Mouse (Mus musculus): ENCODE results near the gene Crtc1.

Gene Crtc1

GRCm38 (mm10) chr8:70462516-70462813 is 23.1 kb upstream of the Crtc1 start:
- DNase-seq (ENCODE audit: low spot score in 2 of 2) = no peak

GRCm38 (mm10) chr8:70461765-70462515 is 22.6 kb upstream of the Crtc1 start:
- DNase-seq (ENCODE audit: low spot score in 2 of 2) = no peak

GRCm38 (mm10) chr8:70460606-70461005 is 21.2 kb upstream of the Crtc1 start:
- DNase-seq (ENCODE audit: low spot score in 2 of 2) = no peak

- no peak for DNase-seq (ENCODE audit: low spot score in 2 of 2)
Measured at GRCm38 (mm10) chr8:70460199-70460598, 20.8 kb upstream of the Crtc1 start.

GRCm38 (mm10) chr8:70459636-70460035 is 20.3 kb upstream of the Crtc1 start:
- DNase-seq (ENCODE audit: low spot score in 2 of 2) = no peak

GRCm38 (mm10) chr8:70458462-70458861 is 19.1 kb upstream of the Crtc1 start:
- no peak for DNase-seq (ENCODE audit: low spot score in 2 of 2)

- DNase-seq (ENCODE audit: low spot score in 2 of 2) = no peak
Measured at GRCm38 (mm10) chr8:70457882-70458281, 18.5 kb upstream of the Crtc1 start.

- DNase-seq (ENCODE audit: low spot score in 2 of 2) = no peak
Measured at GRCm38 (mm10) chr8:70456996-70457395, 17.6 kb upstream of the Crtc1 start.

- no peak for DNase-seq (ENCODE audit: low spot score in 2 of 2)
Measured at GRCm38 (mm10) chr8:70453852-70454251, 14.5 kb upstream of the Crtc1 start.

GRCm38 (mm10) chr8:70452196-70452966 is 13.0 kb upstream of the Crtc1 start:
- no peak for DNase-seq (ENCODE audit: low spot score in 2 of 2)

- DNase-seq (ENCODE audit: low spot score in 2 of 2) = no peak
Measured at GRCm38 (mm10) chr8:70447639-70448420, 8.5 kb upstream of the Crtc1 start.

- no peak for DNase-seq (ENCODE audit: low spot score in 2 of 2)
Measured at GRCm38 (mm10) chr8:70445988-70446387, 6.6 kb upstream of the Crtc1 start.

- DNase-seq (ENCODE audit: low spot score in 2 of 2) = no peak
Measured at GRCm38 (mm10) chr8:70443326-70443725, 3.9 kb upstream of the Crtc1 start.

- DNase-seq (ENCODE audit: low spot score in 2 of 2) = no peak
Measured at GRCm38 (mm10) chr8:70441565-70441964, 2.2 kb upstream of the Crtc1 start.

- no peak for DNase-seq (ENCODE audit: low spot score in 2 of 2)
Measured at GRCm38 (mm10) chr8:70440246-70440645, 867 bp upstream of the Crtc1 start.

GRCm38 (mm10) chr8:70439848-70440179 is 435 bp upstream of the Crtc1 start:
- no peak for DNase-seq (ENCODE audit: low spot score in 2 of 2)

GRCm38 (mm10) chr8:70438423-70438822 is 956 bp downstream of the Crtc1 start:
- no peak for DNase-seq (ENCODE audit: low spot score in 2 of 2)

- no peak for DNase-seq (ENCODE audit: low spot score in 2 of 2)
Measured at GRCm38 (mm10) chr8:70435156-70435555, 4.2 kb downstream of the Crtc1 start.

GRCm38 (mm10) chr8:70432991-70433536 is 6.3 kb downstream of the Crtc1 start:
- DNase-seq (ENCODE audit: low spot score in 2 of 2) = no peak

GRCm38 (mm10) chr8:70431213-70431612 is 8.2 kb downstream of the Crtc1 start:
- no peak for DNase-seq (ENCODE audit: low spot score in 2 of 2)

GRCm38 (mm10) chr8:70426300-70426907 is 13.0 kb downstream of the Crtc1 start:
- DNase-seq (ENCODE audit: low spot score in 2 of 2) = no peak

GRCm38 (mm10) chr8:70422722-70423121 is 16.7 kb downstream of the Crtc1 start:
- no peak for DNase-seq (ENCODE audit: low spot score in 2 of 2)

Data from spleen, postnatal 4 days (tissue).